Mouse (Mus musculus) kidney, adult 8-10 months (tissue): ENCODE results near the gene Itga3.

Source experiments
- DNase-seq, 2 experiments: peaks; one replicate each; pipeline ENCODE4 v3.0.0; 2022

Gene Itga3

DNA sequence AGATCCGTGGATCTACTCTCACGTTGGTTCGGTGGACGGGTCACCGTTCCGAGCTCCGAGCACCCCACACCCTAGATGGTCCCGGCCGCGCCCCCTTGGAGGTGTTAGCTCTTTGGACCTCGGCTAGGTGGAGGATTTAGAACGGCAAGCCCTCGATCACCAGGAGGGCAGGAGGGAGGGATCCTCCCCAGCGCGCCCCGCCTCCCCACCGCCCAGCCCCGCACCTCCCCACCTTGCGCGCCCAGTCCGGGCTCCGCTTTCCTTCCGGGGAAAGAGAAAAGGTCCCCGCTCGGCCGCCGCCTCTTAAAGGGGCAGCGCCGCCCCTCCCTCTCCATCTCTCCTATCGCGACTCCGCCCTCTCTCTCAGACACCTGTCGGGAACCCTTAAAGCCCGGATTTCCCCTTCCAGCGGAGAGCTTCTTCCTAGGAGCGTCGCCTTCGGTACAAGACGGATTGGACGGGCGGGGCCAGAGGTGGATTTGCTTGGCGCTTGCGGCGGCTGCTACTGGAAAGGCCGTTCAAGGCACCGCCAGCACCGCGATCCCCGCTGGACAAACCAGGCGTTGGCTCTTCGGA is at the start of gene Itga3:
Itga3 (minus strand) TSS at position 266 of the 576 bp plus-strand sequence.
- DNase-seq, result peak; percentile 86

DNA sequence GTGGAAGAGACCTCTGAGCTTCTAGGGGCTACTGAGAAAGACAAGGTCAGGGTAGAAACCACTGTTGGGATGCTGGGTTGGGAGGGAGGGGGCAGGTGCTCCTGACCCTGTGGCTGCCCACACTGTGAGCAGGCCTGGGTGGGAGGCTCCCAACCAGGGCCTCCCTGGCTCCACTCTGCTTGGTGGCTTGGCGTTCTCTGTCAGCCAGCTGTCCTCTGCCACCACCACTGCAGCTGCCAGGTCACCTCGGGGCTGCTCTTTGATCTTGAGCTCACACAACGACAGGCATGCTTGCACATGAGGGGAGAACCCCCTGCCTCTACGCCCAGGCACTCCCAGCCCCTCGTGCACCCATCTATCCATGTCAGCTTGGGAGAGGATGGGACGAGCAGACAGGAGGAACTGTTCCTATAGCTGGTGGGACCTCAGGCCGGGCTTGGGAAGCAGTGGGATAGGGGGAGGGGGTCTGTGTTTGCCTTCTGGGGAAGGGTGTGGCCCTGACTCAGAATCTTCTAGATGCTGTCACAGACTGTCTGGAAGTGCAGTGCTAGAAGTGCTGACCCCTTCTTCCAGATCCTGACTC is 48.9 kb upstream of the Itga3 start:
- DNase-seq, result no peak

- DNase-seq, result no peak
Measured at GRCm38 (mm10) chr11:95122100-95122489, 45.5 kb upstream of the Itga3 start.

- DNase-seq, result no peak
Measured at GRCm38 (mm10) chr11:95121161-95122099, 44.8 kb upstream of the Itga3 start.

GRCm38 (mm10) chr11:95120633-95121020 is 44.0 kb upstream of the Itga3 start:
- no peak for DNase-seq

DNA sequence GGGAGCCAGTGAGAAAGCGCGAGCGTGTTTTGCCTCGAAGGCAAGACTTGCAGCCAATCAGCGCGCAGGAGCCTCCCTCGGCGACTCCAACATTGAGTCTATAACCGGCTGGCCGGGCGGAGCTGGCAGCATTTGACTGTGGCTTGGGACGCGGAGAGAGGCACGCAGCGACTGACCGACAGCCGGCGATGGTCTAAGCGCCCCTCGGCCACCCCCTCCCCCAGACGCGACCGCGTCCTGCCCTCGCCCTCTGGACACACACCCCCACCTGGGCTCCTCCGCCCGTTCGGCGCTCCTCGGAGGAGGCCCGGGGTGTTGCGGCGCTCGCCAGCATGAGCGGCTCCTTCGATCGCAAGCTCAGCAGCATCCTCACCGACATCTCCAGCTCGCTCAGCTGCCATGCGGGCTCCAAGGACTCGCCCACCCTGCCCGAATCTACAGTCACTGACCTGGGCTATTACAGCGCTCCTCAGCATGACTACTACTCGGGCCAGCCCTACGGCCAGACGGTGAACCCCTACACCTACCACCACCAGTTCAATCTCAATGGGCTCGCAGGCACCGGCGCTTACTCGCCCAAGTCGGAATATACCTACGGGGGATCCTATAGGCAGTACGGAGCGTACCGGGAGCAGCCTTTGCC is 43.5 kb upstream of the Itga3 start, which contains the start of gene Dlx3:
Dlx3 (plus strand) TSS at position 130 of the 643 bp plus-strand sequence.
- no peak for DNase-seq

DNA sequence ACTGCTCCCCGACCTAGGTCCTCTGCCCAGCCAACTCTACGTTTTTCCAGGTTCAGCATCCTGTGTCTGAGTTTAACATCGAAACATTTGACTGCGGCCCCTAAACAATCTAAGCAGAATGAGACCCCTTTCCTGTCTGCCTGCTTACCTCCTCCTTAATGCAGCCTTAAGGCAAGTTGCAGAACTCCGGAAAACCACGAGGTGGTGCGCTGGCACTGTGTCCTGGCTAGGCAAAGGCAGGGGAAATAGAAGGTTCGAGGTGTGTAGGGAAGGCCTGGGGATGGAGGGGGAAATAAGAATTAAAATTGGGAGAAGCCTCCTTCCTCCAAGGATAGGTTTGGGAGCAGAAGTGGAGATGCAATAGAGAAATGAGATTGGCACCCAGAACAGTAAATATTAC is 41.9 kb upstream of the Itga3 start:
- peak in 1 of 2 experiments; percentile 72 for DNase-seq

DNA sequence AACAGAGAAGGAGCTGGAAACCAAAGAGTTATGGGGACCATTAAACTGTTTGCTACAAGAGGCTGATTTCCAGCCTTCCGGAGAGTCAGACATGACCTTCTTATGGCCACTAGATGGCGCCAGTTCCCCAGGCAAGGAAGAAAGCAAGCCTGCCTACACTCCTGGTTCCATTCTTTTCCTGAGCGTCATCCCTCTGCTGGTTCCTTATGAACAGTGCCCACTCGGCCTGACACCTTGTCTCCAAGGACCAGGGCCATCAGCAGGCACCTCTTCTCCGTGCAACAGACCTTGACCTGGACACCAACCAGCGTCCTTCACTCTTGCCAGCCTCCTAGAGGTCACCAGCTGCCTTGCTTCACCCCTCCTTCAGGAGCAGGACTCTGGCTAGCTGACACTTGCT is 40.4 kb upstream of the Itga3 start:
- DNase-seq, result peak in 1 of 2 experiments; percentile 76

DNA sequence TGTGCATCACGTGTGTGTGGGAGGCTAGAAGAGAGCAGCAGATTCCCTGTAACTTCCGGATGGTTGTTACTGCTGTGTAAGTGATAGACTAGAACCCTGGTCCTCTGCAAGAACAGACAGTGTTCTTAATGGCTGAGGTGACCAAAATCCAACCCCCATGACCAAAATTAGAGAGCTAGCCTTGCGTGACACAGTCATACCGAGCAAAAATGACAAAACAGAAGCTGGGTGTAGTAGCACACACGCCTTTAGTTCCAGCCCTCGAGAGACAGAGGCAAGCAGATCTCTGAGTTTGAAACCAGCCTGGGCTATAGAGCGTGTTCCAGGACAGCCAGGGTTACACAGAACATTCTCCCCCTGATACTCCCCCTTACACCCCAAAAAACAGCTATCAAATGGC is 33.5 kb upstream of the Itga3 start:
- DNase-seq, result no peak

DNA sequence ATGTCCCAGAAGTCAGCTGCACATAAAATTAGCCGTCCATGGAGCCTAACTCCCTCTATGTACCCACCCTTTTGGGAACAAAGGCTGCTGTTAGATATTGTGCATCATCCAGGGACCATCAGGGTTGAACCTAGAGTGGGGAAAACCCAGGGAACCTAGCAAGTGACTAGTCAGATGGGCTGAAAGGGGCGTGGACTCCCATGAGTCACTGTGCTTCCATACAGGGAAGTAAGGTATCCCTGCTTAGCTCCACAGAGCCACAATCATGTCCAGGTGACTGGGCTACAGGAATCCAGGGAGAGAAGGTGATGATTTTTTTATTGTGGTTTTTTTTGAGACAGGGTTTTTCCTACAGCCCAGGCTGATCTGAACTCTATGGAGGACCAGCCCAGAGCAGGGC is 32.4 kb upstream of the Itga3 start:
- no peak for DNase-seq

DNA sequence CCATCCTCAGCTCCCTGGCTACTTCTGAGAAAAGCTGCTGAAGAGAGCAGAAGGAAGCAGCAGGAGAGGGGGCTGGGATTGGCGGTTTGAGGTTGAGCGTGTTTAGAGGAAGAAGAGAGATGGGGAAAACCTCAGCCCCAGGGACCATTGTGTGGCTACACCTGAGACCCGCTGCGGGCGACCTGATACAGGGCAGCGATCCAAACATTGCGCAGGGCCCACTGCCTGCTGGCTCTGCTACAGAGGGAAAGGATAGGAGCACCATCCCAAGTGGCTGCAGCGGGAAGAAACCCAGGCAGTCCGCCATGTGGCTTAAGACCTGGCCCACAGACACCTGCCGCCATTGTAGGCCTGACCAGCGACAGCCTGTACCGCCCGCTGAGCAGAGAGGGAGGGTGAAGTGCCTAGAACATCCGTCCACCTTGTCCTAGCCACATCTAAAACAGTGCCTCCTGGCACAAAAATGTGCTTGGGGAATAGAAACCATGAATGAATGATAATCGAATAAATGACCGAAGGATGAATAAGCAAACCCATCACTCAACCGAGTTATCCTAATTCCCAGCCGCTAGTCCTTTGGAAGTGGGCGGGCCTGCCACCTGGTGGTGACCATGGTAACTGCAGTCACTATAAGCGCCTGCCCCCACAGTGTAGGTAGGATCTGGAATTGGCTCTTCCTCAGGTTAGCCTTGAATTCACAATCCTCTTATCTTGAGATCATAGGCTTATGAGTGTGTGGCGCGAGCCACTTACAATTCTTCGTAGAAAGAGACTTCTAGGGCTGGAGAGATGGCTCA is 30.0 kb upstream of the Itga3 start:
- DNase-seq, result peak; percentile 66 to 86

DNA sequence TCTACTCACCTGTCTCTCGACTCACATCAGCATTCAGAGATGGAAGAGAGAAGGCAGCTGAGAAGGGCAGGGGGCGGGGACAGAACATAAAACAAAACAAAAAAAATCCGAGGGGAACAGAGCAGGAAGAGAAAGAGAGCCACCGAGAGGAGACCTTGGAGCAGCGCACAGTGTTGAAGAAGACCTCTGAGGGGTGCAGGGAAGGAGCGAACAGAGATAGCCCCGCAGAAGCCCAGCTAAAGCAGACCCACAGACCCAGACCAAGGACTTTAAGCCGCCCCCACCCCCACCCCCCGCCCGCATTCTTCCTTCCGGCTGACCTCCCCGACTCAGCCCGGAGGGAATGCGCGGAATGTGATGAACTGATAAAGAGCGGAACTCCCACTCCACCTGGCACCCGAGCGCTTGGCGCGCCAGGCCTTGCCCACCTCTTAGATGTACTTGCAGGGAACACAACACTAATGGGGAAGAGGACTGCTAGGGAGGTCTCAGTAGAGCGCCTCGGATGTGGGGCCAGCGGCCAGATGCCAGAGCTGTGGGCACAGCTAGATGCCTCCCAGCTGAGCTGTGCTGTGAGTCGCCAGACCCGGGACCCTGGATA is 28.8 kb upstream of the Itga3 start:
- no peak for DNase-seq

DNA sequence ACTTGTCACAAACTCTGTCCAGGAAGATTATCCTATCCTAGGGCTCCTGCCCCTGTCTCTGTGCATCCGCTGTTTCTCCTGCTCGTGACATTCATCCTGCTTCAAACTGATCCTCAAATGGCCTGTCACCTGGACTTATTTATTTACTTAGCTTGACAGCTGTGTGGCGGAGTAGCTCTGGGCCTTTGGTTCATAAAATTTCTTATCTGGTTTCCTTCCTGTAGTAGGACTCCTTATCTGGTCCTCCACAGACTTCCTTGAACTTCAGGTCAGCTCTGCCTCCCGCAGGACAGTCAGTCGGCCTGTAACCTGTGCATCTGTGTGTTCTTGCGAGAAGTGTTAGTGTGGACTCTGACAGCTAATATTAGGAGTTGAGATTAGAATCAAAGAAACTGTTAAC is 27.7 kb upstream of the Itga3 start:
- DNase-seq, result peak in 1 of 2 experiments; percentile 63

DNA sequence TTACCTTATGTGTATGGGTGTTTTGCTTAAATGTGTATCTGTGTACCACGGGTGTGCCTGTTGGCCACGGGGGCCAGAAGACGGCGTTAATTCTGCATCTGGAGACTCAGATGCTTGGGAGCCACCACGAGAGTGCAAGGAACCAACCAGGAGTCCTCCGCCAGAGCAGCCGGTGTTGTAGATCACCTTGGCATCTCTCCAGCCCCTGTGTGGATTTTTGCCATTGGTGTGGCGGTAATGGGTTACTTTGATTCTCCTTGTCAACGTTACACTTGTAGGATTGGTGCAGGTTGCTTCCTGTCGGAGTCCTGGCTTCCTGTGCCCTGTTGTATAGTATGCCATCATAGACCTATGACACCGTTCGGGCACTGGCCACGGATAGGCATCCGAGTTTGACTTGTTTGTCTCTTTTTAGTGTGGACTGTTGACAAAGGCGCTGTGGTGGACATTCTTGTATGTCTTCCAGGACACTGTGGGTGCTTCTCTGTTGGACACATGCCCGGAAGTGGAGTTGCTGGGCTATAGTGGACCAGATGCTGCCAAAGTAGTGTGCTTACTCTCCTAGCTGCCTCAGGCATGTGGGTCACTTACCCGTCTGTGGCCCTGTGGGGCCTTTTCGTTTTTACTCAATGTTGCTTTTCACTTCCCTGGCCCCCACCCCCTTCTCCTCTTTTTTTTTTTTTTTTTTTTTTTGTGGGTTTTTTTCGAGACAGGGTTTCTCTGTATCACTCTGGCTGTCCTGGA is 25.7 kb upstream of the Itga3 start:
- DNase-seq, result no peak

GRCm38 (mm10) chr11:95101071-95101788 is 24.6 kb upstream of the Itga3 start:
- DNase-seq, result no peak

DNA sequence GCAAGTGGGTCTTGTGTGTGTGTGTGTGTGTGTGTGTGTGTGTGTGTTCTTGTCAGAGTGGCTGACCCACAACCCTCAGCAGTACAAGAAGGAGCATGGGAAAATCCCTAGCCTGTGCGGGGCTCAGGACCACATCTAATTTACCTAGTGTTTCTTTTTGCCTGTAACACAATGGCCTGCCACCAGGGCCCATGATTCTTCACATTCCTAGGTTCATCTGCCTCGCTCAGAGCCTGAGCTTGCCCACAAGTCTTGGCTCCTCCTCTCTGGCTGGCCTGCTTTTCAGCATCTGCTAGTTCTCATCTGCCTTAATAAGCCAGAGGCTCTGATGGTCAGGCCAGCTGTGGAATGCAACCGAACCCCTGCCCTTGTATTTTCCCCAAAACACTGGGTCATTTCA is 23.8 kb upstream of the Itga3 start:
- no peak for DNase-seq

GRCm38 (mm10) chr11:95098346-95099095 is 21.9 kb upstream of the Itga3 start:
- no peak for DNase-seq

- DNase-seq, result no peak
Measured at GRCm38 (mm10) chr11:95097889-95098288, 21.3 kb upstream of the Itga3 start.

DNA sequence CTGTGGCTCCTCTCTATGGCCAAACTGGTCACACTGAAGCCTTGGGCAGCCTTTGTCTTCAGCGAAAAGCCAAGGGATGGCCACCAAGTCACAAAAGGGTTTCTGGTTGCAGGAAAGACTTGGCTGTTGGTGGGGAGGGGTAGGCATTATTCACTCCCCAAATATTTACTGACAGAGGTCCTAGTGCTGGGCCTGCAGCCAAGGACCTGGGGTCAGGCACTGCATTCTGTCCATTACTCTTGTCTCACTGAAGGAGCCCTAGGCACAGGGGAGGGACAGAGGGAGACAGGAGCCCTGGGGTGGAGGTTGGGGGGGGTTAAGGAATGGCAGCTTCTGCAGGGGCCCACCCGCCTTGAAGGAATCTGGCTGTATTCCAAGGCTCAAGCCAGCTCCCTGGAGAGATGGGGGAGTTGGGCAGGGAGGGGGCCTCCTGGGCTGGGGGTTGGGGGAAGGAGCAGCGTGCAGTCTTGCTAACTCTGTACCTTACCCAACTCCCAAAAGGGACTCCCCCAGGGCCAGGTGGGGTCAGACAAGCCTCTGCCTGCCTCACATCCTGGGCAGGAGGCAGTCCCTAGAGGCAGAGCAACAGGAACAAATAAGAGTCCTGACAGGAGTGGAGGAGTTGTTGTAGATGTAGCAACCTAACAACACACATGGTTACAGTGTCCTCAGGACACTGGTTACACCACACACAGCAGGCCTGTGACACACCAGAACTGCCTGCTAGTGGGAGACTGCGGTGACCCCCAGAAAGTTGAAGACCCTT is 20.2 kb upstream of the Itga3 start:
- DNase-seq, result no peak
